Mouse (Mus musculus) heart, postnatal 0 days (tissue): Measurements from ENCODE around the gene Hs3st6. TPM values are rescaled to one million over a fixed set of nuclear protein-coding genes. Genes with fewer than 3 reads are reported as not detected.

Experiments used
- ATAC-seq: fragments of 200-750 bp; cut with Nextera tagmentation; 2 replicates; pipeline ENCODE4 v1.8.0; 2017; ENCODE audit warnings: low read depth, moderate number of reproducible peaks, moderate library complexity; ENCODE audit not compliant: insufficient read depth
- DNase-seq: peaks from one replicate; pipeline ENCODE4 v3.0.0-alpha.2; 2016; ENCODE audit warnings: low spot score
- H3K27ac ChIP-seq: fragments of 300-500 bp; sonication (generic); 2 replicates; pipeline ENCODE4 v1.5.1; 2014; ENCODE audit warnings: low read depth, mild to moderate bottlenecking
- H3K27me3 ChIP-seq: fragments of 300-500 bp; sonication (generic); 2 replicates; pipeline ENCODE4 v1.6.1; 2014; ENCODE audit warnings: low read length, mixed read lengths; ENCODE audit not compliant: control insufficient read depth, insufficient read depth
- H3K36me3 ChIP-seq: fragments of 300-500 bp; sonication (generic); replicated peaks from 2 replicates; pipeline ENCODE4 v1.6.1; 2014; ENCODE audit warnings: low read length, mixed read lengths; ENCODE audit not compliant: control insufficient read depth, insufficient read depth
- H3K4me1 ChIP-seq: fragments of 300-500 bp; sonication (generic); 2 replicates; pipeline ENCODE4 v1.6.1; 2014; ENCODE audit warnings: antibody characterized with exemption; ENCODE audit not compliant: control insufficient read depth, insufficient read depth
- H3K4me2 ChIP-seq: fragments of 300-500 bp; sonication (generic); 2 replicates; pipeline ENCODE4 v1.6.1; 2014; ENCODE audit warnings: low read depth, mild to moderate bottlenecking, low read length, moderate library complexity
- H3K4me3 ChIP-seq: fragments of 300-500 bp; sonication (generic); 2 replicates; pipeline ENCODE4 v1.5.1; 2014; ENCODE audit warnings: low read depth, low read length
- H3K9ac ChIP-seq: fragments of 300-500 bp; sonication (generic); replicated peaks from 2 replicates; pipeline ENCODE4 v1.6.1; 2014; ENCODE audit warnings: low read depth, low read length, mixed read lengths
- H3K9me3 ChIP-seq: fragments of 300-500 bp; sonication (generic); replicated peaks from 2 replicates; pipeline ENCODE4 v1.6.1; 2016; ENCODE audit warnings: low read length; ENCODE audit not compliant: control insufficient read depth
- CTCF ChIP-seq: IDR thresholded peaks from 2 replicates; pipeline ENCODE4 v1.5.1; 2016; ENCODE audit warnings: antibody characterized with exemption, control low read depth, low read depth
- EP300 ChIP-seq: IDR thresholded peaks from 2 replicates; pipeline ENCODE4 v1.6.1; 2016; ENCODE audit warnings: antibody characterized with exemption, low read depth
- WGBS: fragments of 180-500 bp; shearing (Covaris S2); extraction: QIAGEN DNeasy Blood & Tissue Kit; methylation state at CpG from one replicate; pipeline ENCODE4 v1.1.7; 2014; 5-methylcytosine and 5-hydroxymethylcytosine counted together
- polyA plus RNA-seq: library from polyadenylated mRNA; unstranded; fragments of >200 nt; fragmentation: Nextera tagmentation; extraction: Ambion mirVana; gene quantifications from 2 replicates; pipeline ENCODE4 v1.2.1, GENCODE M21; 2015
- total RNA-seq: library from RNA; depleted of rRNA; stranded (reverse); fragments of >200 nt; gene quantifications from 2 replicates; pipeline ENCODE4 v1.2.3, GENCODE M21; 2014; ENCODE audit warnings: low replicate concordance; rRNA removed

Hs3st6 gene
- total and polyA plus RNA-seq, 2 experiments from 2014 or later = 0.14 to 0.23 TPM

GRCm38 (mm10) chr17:24803952-24804951, 51.5 kb downstream of the Hs3st6 start, which contains the start of gene Meiob:
Meiob (plus strand) TSS chr17:24804289.
- DNase-seq (peak; percentile 24), ATAC-seq (peak; percentile 91)
- H3K4me2 ChIP-seq = peak within 1 kb of the TSS; percentile 97
- H3K9ac ChIP-seq = peak within 1 kb of the TSS; percentile 54
- H3K4me1 ChIP-seq = no peaks in the 10 kb centered on the region; the same call in 1 of the 2 replicates
- H3K36me3 ChIP-seq = no peaks in the 10 kb centered on the region
- H3K27me3 ChIP-seq = peaks cover 22% of the 10 kb centered on the region
- TF ChIP-seq CTCF (no peak), EP300 (no peak)
- H3K9me3 ChIP-seq = no peaks in the 10 kb centered on the region
- peak within 1 kb of the TSS; percentile 74 for H3K4me3 ChIP-seq
- no peak within 1 kb of the TSS for H3K27ac ChIP-seq
- under 1% methylated on average over 64 of the region's 71 CpGs for WGBS

Other genes with a start within 250 kb of the Hs3st6 start
- gene Traf7, start 225.1 kb upstream of the Hs3st6 start, total RNA-seq = 206 and 281 TPM in 2 replicates
- 46.0 and 48.9 TPM in 2 replicates for gene Traf7, start 225.1 kb upstream of the Hs3st6 start, polyA plus RNA-seq
- gene Rab26, start 218.8 kb upstream of the Hs3st6 start, total RNA-seq = 0.27 TPM in 1 of 2 replicates, not detected in the other
- 0.46 and 0.54 TPM in 2 replicates for gene Rab26, start 218.8 kb upstream of the Hs3st6 start, polyA plus RNA-seq
- gene Pkd1, start 203.2 kb upstream of the Hs3st6 start, total RNA-seq = 44.5 and 57.5 TPM in 2 replicates
- gene Pkd1, start 203.2 kb upstream of the Hs3st6 start, polyA plus RNA-seq = 7.1 and 9.8 TPM in 2 replicates
- 55.4 and 88.7 TPM in 2 replicates for gene Tsc2, start 120.4 kb upstream of the Hs3st6 start, total RNA-seq
- gene Tsc2, start 120.4 kb upstream of the Hs3st6 start, polyA plus RNA-seq = 29.2 and 34.4 TPM in 2 replicates
- gene Nthl1, start 120.3 kb upstream of the Hs3st6 start, total RNA-seq = 3.7 and 10.0 TPM in 2 replicates
- gene Nthl1, start 120.3 kb upstream of the Hs3st6 start, polyA plus RNA-seq = 5.7 and 7.3 TPM in 2 replicates
- 87.9 and 118 TPM in 2 replicates for gene Slc9a3r2, start 102.7 kb upstream of the Hs3st6 start, total RNA-seq
- gene Slc9a3r2, start 102.7 kb upstream of the Hs3st6 start, polyA plus RNA-seq = 61.9 and 68.1 TPM in 2 replicates
- not detected in 2 replicates for gene Npw, start 94.5 kb upstream of the Hs3st6 start, total RNA-seq
- gene Npw, start 94.5 kb upstream of the Hs3st6 start, polyA plus RNA-seq = not detected in 2 replicates
- gene Zfp598, start 83.3 kb upstream of the Hs3st6 start, total RNA-seq = 25.4 and 27.5 TPM in 2 replicates
- 7.8 TPM in 2 replicates for gene Zfp598, start 83.3 kb upstream of the Hs3st6 start, polyA plus RNA-seq
- gene Syngr3, start 63.0 kb upstream of the Hs3st6 start, total RNA-seq = not detected in 2 replicates
- 0.16 and 0.49 TPM in 2 replicates for gene Syngr3, start 63.0 kb upstream of the Hs3st6 start, polyA plus RNA-seq
- gene Gfer, start 56.8 kb upstream of the Hs3st6 start, total RNA-seq = 25.1 and 37.3 TPM in 2 replicates
- gene Gfer, start 56.8 kb upstream of the Hs3st6 start, polyA plus RNA-seq = 31.0 and 31.6 TPM in 2 replicates
- gene Noxo1, start 56.8 kb upstream of the Hs3st6 start, total RNA-seq = 0.50 and 2.2 TPM in 2 replicates
- gene Noxo1, start 56.8 kb upstream of the Hs3st6 start, polyA plus RNA-seq = 0.56 and 0.88 TPM in 2 replicates
- 33.9 and 42.2 TPM in 2 replicates for gene Tbl3, start 45.3 kb upstream of the Hs3st6 start, total RNA-seq
- 27.2 and 30.1 TPM in 2 replicates for gene Tbl3, start 45.3 kb upstream of the Hs3st6 start, polyA plus RNA-seq
- gene Rnf151, start 34.9 kb upstream of the Hs3st6 start, total RNA-seq = 6.5 TPM in 1 of 2 replicates, not detected in the other
- gene Rnf151, start 34.9 kb upstream of the Hs3st6 start, polyA plus RNA-seq = not detected in 2 replicates
- gene Rps2, start 34.9 kb upstream of the Hs3st6 start, total RNA-seq = 2,967 and 2,982 TPM in 2 replicates
- gene Rps2, start 34.9 kb upstream of the Hs3st6 start, polyA plus RNA-seq = 722 and 767 TPM in 2 replicates
- gene Ndufb10, start 28.5 kb upstream of the Hs3st6 start, total RNA-seq = 434 and 667 TPM in 2 replicates
- 1,293 and 1,354 TPM in 2 replicates for gene Ndufb10, start 28.5 kb upstream of the Hs3st6 start, polyA plus RNA-seq
- gene Rpl3l, start 25.2 kb upstream of the Hs3st6 start, total RNA-seq = 0.54 and 2.1 TPM in 2 replicates
- gene Rpl3l, start 25.2 kb upstream of the Hs3st6 start, polyA plus RNA-seq = 7.2 TPM in 2 replicates
- 28.5 and 41.1 TPM in 2 replicates for gene Msrb1, start 16.3 kb upstream of the Hs3st6 start, total RNA-seq
- gene Msrb1, start 16.3 kb upstream of the Hs3st6 start, polyA plus RNA-seq = 48.7 and 55.7 TPM in 2 replicates
- gene Meiob, start 51.3 kb downstream of the Hs3st6 start, total RNA-seq = not detected in 2 replicates
- gene Meiob, start 51.3 kb downstream of the Hs3st6 start, polyA plus RNA-seq = 0.10 TPM in 1 of 2 replicates, not detected in the other
- gene Hagh, start 87.2 kb downstream of the Hs3st6 start, total RNA-seq = 79.2 and 129 TPM in 2 replicates
- 114 and 116 TPM in 2 replicates for gene Hagh, start 87.2 kb downstream of the Hs3st6 start, polyA plus RNA-seq
- gene Fahd1, start 97.4 kb downstream of the Hs3st6 start, total RNA-seq = 37.4 and 60.1 TPM in 2 replicates
- gene Fahd1, start 97.4 kb downstream of the Hs3st6 start, polyA plus RNA-seq = 86.4 and 88.6 TPM in 2 replicates
- 1.7 TPM in 2 replicates for gene Igfals, start 113.0 kb downstream of the Hs3st6 start, total RNA-seq
- gene Igfals, start 113.0 kb downstream of the Hs3st6 start, polyA plus RNA-seq = 0.44 and 0.53 TPM in 2 replicates
- 36.6 and 44.9 TPM in 2 replicates for gene Nubp2, start 133.4 kb downstream of the Hs3st6 start, total RNA-seq
- 29.8 and 31.3 TPM in 2 replicates for gene Nubp2, start 133.4 kb downstream of the Hs3st6 start, polyA plus RNA-seq
- gene Spsb3, start 133.7 kb downstream of the Hs3st6 start, total RNA-seq = 53.2 and 74.6 TPM in 2 replicates
- 35.8 and 40.2 TPM in 2 replicates for gene Spsb3, start 133.7 kb downstream of the Hs3st6 start, polyA plus RNA-seq
- 23.6 and 28.2 TPM in 2 replicates for gene Eme2, start 142.1 kb downstream of the Hs3st6 start, total RNA-seq
- gene Eme2, start 142.1 kb downstream of the Hs3st6 start, polyA plus RNA-seq = 14.8 and 15.5 TPM in 2 replicates
- gene Mrps34, start 142.1 kb downstream of the Hs3st6 start, total RNA-seq = 64.0 and 76.7 TPM in 2 replicates
- 135 and 147 TPM in 2 replicates for gene Mrps34, start 142.1 kb downstream of the Hs3st6 start, polyA plus RNA-seq
- 58.4 and 60.4 TPM in 2 replicates for gene Nme3, start 143.5 kb downstream of the Hs3st6 start, total RNA-seq
- gene Nme3, start 143.5 kb downstream of the Hs3st6 start, polyA plus RNA-seq = 40.8 and 41.1 TPM in 2 replicates
- gene Mapk8ip3, start 184.0 kb downstream of the Hs3st6 start, total RNA-seq = 57.8 and 65.1 TPM in 2 replicates
- 13.1 and 13.3 TPM in 2 replicates for gene Mapk8ip3, start 184.0 kb downstream of the Hs3st6 start, polyA plus RNA-seq
- gene Jpt2, start 207.7 kb downstream of the Hs3st6 start, total RNA-seq = 22.4 and 46.5 TPM in 2 replicates
- 21.2 and 24.4 TPM in 2 replicates for gene Jpt2, start 207.7 kb downstream of the Hs3st6 start, polyA plus RNA-seq